Mouse (Mus musculus): Measurements from ENCODE around the gene Kazald1.

GRCm38 (mm10) chr19:45076586-45077510, 1.8 kb downstream of the Kazald1 start:
- TF ChIP-seq CTCF (conservative IDR thresholded peaks at IDR 0.05; ENCODE audit: low read length) (no peak), POU5F1 (IDR thresholded peaks at IDR 0.05; ENCODE audit: borderline replicate concordance, low read length) (no peak)
